Mouse (Mus musculus): ENCODE results near the gene Nav2. TPM values are rescaled to one million over a fixed set of nuclear protein-coding genes. Genes with fewer than 3 reads are reported as not detected.

Gene Nav2
- total RNA-seq, 2 experiments from 2014 or later: 1.4 TPM

- no peak for ATAC-seq (replicated peaks; ENCODE audit: low FRiP score, low TSS enrichment, poor library complexity, severe bottlenecking)
Measured at GRCm38 (mm10) chr7:49076283-49076694, 167.8 kb downstream of the Nav2 start.

DNA sequence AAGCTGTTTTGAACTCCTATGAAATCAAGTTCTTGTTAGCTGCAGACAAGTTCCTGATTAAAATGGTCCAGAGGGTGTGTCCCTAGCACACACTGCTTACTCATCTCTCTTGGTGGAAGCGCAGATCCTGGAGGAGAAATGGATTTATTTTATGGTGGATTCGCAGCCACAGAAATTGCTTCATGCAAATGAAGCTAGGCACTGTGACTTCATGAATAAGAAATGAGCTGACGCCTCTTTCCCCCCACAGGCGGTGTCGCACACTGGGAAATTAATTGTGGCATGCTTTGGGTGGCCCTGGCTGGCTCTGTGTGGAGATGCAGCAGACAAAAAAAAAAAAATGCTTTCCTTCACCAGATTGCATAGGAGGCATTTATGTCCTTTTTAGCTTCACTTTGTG, 170.4 kb downstream of the Nav2 start:
- no peak for ATAC-seq (replicated peaks; ENCODE audit: low FRiP score, low TSS enrichment, poor library complexity, severe bottlenecking)

GRCm38 (mm10) chr7:49082585-49083165, 174.2 kb downstream of the Nav2 start:
- no peak for ATAC-seq (replicated peaks; ENCODE audit: low FRiP score, low TSS enrichment, poor library complexity, severe bottlenecking)

- ATAC-seq (replicated peaks; ENCODE audit: low FRiP score, low TSS enrichment, poor library complexity, severe bottlenecking): no peak
Measured at GRCm38 (mm10) chr7:49084768-49085167, 176.3 kb downstream of the Nav2 start.

DNA sequence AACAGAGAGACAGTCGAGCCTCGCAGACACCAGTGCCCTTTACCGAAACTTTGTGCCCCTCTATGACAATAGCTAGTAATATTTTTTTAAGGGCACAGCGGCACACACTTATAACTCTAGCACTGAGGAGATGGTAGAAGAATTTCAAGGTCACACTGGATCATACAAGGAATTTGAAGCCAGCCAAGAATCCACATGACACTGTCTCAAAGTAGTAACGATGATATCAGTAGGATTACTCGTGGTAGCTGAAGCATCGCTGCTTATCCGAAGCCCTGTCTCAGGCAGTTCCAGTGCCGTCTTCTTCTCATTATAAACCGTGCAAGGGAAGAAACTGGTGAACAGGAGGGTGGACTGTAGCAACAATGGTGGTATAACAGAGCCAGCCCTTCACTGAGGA, 177.2 kb downstream of the Nav2 start:
- ATAC-seq (replicated peaks; ENCODE audit: low FRiP score, low TSS enrichment, poor library complexity, severe bottlenecking): no peak

GRCm38 (mm10) chr7:49087154-49087553, 178.6 kb downstream of the Nav2 start:
- no peak for ATAC-seq (replicated peaks; ENCODE audit: low FRiP score, low TSS enrichment, poor library complexity, severe bottlenecking)

GRCm38 (mm10) chr7:49088198-49088912, 179.8 kb downstream of the Nav2 start:
- no peak for ATAC-seq (replicated peaks; ENCODE audit: low FRiP score, low TSS enrichment, poor library complexity, severe bottlenecking)

- no peak for ATAC-seq (replicated peaks; ENCODE audit: low FRiP score, low TSS enrichment, poor library complexity, severe bottlenecking)
Measured at GRCm38 (mm10) chr7:49091371-49091770, 182.9 kb downstream of the Nav2 start.

GRCm38 (mm10) chr7:49091921-49092320, 183.4 kb downstream of the Nav2 start:
- no peak for ATAC-seq (replicated peaks; ENCODE audit: low FRiP score, low TSS enrichment, poor library complexity, severe bottlenecking)

DNA sequence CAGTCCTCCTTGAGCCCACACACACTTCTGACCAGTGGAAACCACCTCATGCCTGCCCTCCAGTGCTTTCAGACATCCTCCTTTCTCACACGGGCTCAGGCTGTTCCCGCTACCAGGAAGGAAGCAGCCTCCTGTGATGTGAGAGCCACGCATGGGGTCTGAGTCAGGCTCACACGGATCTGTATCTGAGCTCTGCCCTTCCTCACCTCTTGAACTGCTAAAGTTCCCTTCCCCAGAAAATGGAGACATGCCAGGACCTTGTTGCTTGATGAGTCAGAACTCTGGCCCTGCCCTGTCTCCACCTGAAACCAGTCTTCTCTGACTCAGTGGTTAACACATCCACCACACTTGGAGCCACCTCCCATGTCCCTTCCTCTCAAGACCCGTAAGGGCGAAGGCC, 185.1 kb downstream of the Nav2 start:
- no peak for ATAC-seq (replicated peaks; ENCODE audit: low FRiP score, low TSS enrichment, poor library complexity, severe bottlenecking)

DNA sequence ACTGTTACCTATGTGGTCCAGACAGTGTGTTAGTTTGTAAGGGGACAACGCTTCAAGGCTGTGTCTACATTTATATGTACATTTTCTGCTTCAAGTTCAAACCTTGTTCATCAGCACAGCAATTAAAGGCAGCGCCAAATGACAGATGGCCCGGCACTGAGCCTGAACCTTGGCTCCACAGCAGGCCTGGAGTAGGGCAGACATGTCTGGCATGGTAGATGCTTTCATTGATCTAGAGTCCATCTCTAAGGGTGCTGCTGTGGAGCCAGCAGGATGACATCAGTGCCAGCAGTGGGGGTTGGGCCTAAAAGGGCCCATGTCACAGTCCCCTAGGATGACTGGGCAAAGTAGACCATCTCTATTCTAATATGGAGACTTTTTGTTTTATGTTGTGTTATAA, 186.0 kb downstream of the Nav2 start:
- no peak for ATAC-seq (replicated peaks; ENCODE audit: low FRiP score, low TSS enrichment, poor library complexity, severe bottlenecking)

- no peak for ATAC-seq (replicated peaks; ENCODE audit: low FRiP score, low TSS enrichment, poor library complexity, severe bottlenecking)
Measured at GRCm38 (mm10) chr7:49101291-49101690, 192.8 kb downstream of the Nav2 start.

DNA sequence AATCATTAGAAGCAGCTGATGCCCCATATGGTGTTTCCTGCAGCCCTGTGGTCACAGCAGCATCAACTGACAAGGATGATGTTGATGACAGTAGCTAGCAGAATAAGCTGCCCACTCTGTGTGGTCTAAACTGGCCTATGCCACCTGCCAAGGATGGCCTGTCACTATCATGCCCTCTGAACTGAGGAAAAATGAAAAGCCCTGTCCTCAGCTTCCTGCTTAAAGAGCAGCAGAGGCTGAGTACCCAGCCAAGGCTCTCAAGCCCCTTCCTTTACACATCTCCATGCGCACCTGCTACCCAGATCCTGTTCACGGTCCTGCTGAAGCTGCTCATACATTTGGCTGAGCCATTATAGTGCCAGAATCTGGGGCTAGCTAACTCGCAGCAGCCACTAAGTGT, 193.7 kb downstream of the Nav2 start:
- no peak for ATAC-seq (replicated peaks; ENCODE audit: low FRiP score, low TSS enrichment, poor library complexity, severe bottlenecking)

DNA sequence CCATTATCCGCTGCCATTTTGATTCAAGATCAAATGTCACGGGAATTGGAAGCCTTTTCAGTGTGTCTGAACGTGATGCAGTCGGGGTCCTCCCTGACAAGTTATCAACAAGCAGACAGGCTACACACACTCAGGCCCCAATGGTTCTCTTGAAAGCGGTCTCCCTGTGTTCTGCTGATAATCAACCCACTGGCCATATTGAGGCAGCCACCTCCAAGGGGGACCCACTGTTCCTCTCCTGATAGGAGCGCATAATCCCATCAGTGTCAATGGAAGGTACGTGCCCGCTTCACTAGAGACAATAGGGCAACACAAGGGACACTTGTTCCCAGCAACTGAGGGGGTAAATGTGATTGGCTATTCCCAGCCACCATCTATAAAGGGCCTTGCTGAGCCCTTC, 195.9 kb downstream of the Nav2 start:
- peak; percentile 56; the same call in 1 of the 2 replicates for ATAC-seq (replicated peaks; ENCODE audit: low FRiP score, low TSS enrichment, poor library complexity, severe bottlenecking)

DNA sequence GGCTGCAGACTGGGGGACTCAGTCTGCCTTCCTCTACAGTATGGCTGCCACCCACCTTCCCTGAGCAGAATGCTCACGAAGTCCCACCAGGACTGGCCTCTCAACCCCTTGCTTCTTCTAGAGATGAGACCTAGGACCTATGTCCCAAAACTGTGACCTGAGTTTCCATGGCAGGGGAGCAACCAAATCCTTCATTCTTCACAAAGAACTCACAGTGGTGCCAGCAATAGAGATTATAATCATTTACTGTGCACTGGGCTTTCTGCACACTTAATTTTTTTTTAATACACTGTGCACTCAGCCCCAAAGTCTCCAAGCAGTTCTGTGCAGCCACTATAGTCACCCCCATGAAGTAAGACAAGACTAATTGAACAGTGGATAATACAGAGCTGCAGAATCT, 196.3 kb downstream of the Nav2 start:
- 0 out of 2 replicates have a peak, but pooled peaks have one; percentile 20 for ATAC-seq (replicated peaks; ENCODE audit: low FRiP score, low TSS enrichment, poor library complexity, severe bottlenecking)

- no peak for ATAC-seq (replicated peaks; ENCODE audit: low FRiP score, low TSS enrichment, poor library complexity, severe bottlenecking)
Measured at GRCm38 (mm10) chr7:49105501-49105900, 197.0 kb downstream of the Nav2 start.

- no peak for ATAC-seq (replicated peaks; ENCODE audit: low FRiP score, low TSS enrichment, poor library complexity, severe bottlenecking)
Measured at GRCm38 (mm10) chr7:49108076-49108475, 199.6 kb downstream of the Nav2 start.

GRCm38 (mm10) chr7:49119016-49119415, 210.5 kb downstream of the Nav2 start:
- ATAC-seq (replicated peaks; ENCODE audit: low FRiP score, low TSS enrichment, poor library complexity, severe bottlenecking): no peak

DNA sequence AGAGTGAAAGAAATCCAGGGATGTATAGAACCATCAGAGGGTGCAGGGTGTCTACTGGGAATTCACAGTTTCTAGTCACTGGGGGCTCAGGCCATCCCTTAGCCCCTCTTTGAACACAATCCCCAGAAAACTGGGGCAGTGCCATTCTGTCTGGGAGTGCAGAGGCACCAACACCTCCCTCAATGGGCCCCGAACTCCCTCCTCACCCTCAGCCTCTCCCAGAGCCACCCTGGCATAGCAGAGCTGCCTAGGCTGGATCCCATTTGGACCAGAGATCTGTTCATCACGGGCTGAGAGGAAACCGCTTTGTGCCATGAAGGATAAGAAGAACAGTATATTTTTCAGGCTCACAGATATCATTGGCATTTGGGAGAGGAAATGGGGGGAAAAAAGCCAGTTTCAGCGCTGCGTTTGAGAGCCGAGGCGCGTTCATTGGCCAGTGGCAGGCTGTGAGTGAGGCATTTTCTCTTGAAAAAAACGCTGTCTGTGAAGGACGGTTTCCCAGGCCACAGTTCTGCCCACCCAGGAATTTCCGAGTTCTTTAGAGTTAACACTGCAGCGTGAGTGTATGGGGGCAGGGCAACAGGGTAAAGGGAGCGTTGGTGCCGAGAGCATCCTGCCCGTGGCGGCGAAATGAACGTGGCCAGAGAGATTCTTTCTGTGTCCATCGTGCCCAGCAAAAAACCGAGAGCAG, 211.4 kb downstream of the Nav2 start:
- no peak for ATAC-seq (replicated peaks; ENCODE audit: low FRiP score, low TSS enrichment, poor library complexity, severe bottlenecking)

DNA sequence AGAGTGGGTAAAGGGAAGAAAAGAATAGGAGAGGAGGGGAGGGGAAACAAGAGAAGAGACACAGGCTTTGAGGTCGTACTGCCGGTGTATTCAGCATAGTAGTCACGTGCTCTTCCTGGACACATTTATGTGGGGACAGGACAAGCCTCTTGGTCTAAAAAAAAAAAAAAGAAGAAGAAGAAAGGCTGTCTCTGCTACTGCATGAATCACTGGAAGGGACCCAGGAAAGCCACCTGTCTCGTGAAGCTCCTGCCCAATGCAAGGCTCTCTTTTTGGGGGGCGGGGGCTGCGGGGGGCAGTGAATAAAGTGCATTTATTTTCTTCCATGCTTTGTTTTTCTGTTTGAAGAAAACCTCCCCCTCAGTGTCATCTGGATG, 212.0 kb downstream of the Nav2 start:
- ATAC-seq (replicated peaks; ENCODE audit: low FRiP score, low TSS enrichment, poor library complexity, severe bottlenecking): no peak

Measured in megakaryocyte-erythroid progenitor cell, adult 5-6 weeks (primary cell).